Mouse (Mus musculus) embryo, embryonic 10 days (tissue): ENCODE results near the gene Serpinc1.
"Not testable (repeated sequence)": the region's sequence is repeated elsewhere in the genome, so short reads cannot be mapped to it uniquely, and the experiment has no call there.

ENCODE experiments used
- DNase-seq: peaks from one replicate; pipeline ENCODE4 v3.0.0-alpha.2; 2015; ENCODE audit warnings: low spot score

The Serpinc1 gene

GRCm38 (mm10) chr1:161025410-161026210 lies 47.2 kb downstream of the Serpinc1 start:
- DNase-seq = no peak

DNA sequence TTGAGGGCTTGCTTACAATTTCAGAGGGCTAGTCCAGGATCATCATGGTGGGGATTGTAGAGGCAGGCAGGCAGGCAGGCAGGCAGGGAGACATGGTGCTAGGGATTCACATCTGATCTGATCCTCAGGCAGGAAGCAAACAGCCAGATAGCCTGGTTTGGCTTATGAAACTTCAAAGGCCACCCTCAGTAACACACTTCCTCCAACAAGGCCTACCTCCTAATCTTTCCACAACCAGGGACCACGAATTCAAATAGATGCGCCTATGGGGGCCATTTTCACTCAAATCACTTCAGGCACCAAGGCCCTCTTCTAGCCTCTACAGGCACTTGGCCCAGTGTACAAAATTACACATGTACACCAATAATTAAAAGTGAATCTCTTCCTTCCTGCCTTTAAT lies 48.8 kb downstream of the Serpinc1 start:
- DNase-seq = no peak

- not testable (repeated sequence) for DNase-seq
Measured at GRCm38 (mm10) chr1:161028427-161028826, 50.0 kb downstream of the Serpinc1 start.

DNA sequence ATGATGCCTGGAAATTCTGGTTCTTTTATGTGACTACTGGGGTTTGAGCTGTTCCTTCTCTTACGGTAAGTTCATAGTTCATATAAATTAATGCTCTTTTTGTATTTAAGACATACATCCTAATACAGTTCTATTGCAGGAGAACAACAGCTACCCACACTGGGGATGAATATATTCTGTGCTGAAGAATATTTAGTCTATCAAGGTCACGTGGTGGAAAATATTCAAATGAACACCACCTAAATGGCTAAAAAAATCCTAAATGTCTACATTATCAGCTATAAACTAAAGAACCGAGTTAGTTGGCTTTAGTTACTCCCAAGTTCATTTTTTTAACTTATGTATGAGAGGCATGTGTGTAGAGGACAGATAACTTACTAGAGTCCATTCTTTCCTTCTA lies 51.7 kb downstream of the Serpinc1 start:
- DNase-seq = no peak

DNA sequence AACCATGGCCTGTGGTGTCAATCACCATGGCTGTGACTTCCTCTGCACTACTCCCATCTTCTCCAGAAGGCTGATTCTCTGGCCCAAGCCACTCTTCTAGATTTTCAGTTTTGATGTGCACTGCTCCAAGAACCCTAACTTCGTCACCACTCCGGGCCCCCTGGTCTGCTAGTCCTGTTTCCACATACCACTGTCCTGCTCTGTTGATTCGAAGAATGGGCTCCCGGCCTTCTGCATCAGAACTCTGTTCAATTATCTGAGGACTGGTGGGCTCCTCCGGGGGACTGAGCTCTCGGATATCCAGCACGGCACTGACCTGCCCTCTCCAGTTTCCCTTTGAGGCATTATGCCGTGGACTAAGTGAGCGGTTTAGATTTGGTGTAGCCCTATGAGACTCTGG lies 53.5 kb downstream of the Serpinc1 start:
- no peak for DNase-seq

- DNase-seq = no peak
Measured at GRCm38 (mm10) chr1:161032345-161032744, 54.0 kb downstream of the Serpinc1 start.

GRCm38 (mm10) chr1:161033856-161034434 lies 55.6 kb downstream of the Serpinc1 start:
- no peak for DNase-seq

GRCm38 (mm10) chr1:161034435-161035280 lies 56.3 kb downstream of the Serpinc1 start, which contains the start of gene Zbtb37:
Gene Zbtb37, minus strand, starts transcription at chr1:161034849.
- DNase-seq = peak; percentile 96

DNA sequence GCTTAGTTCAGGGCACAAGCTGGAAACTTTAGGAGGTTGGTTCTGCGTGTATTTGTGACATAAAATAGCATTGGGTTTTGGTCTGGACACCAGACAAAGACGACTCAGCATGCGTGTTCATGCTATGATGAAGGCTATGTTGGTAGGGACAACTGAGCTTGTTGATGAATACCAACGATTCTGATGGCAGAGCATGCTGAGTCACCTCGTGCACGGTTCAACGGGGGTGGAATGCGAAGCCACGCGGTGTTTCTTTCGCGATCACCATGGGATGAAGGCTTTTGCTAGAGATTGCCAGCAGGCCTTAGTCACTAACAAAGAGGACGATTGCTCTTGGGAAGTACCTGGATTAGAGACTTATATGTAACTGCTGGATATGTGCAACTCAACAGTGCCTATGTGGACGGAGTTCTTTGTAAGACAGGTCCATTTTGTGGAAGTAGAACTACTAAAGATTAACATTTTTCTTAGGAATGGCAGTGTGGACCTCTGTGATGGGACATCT lies 56.9 kb downstream of the Serpinc1 start:
- no peak for DNase-seq

DNA sequence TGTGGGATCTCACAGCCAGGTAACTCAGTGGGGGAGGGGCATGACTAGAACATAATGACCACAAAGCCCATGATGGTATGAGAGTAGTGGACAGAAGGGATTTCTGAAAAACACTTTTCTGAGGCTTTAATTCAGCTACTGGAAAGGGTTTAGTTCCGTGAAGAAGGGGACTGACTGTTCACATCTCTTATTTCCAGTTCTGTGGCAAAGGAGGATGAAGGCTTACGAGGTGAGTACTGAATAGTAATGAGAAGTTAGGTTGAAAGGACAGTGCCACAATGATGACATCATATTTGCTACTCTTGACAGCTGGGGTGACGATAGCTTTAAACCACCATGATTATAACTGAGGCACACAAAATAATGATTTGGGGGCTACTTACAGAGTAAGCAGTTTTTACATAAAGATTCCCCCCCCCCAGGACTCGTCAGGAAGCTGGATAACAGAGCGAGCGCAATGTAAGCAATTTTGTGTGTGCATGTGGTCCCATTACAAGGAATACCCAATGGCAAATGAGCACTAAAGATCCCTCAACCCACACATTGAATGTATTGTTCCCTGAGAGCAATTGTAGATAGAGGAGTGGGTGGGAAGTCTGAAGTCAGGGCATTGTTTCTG lies 57.5 kb downstream of the Serpinc1 start:
- peak; percentile 71 for DNase-seq

DNA sequence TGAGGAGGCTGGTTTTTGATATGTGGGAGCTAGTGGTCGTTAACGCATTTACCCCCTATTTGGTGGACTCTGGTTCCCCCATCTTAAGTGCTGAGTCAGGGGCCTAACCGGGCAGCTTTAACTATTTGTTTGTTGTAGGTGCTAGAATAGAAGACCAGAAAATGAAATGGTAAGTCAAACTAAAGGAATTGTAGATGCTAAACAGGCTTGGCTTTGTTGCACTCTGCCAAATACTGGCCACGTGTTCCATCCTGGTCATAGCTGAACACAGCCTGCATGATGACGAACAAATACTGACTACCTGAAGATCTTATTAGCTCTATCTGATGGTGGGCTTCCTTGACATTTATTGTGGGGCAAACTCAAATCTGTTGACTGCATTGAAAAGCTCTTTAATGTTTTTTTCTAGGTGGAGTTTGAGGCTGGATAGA lies 58.0 kb downstream of the Serpinc1 start:
- DNase-seq = peak; percentile 57

- DNase-seq = no peak
Measured at GRCm38 (mm10) chr1:161037026-161037425, 58.6 kb downstream of the Serpinc1 start.

GRCm38 (mm10) chr1:161037599-161037998 lies 59.2 kb downstream of the Serpinc1 start:
- DNase-seq = peak; percentile 21

GRCm38 (mm10) chr1:161038004-161038403 lies 59.6 kb downstream of the Serpinc1 start:
- DNase-seq = peak; percentile 20

- peak; percentile 69 for DNase-seq
Measured at GRCm38 (mm10) chr1:161038968-161039721, 60.8 kb downstream of the Serpinc1 start.

GRCm38 (mm10) chr1:161039741-161040425 lies 61.5 kb downstream of the Serpinc1 start:
- DNase-seq = peak; percentile 82

GRCm38 (mm10) chr1:161040426-161040770 lies 62.0 kb downstream of the Serpinc1 start:
- DNase-seq = no peak

DNA sequence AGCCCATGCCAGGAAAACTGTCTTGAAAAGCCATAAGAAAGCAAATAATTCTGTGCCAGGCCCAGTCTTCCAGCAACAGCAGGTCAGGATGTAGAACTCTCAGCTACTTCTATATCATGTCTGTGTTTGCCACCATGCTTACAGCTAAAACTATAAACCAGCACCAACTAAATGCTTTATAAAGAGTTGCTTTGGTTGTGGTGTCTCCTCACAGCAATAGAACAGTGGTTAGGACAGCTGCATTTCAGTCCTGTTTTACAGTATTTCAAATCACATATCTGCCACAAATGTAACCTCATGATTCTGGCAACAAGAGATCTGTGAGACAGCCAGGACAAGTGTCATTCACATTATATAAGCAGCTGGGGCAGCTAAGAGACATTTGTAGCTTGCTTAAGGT lies 62.5 kb downstream of the Serpinc1 start:
- DNase-seq = no peak

GRCm38 (mm10) chr1:161041261-161042020 lies 63.1 kb downstream of the Serpinc1 start:
- no peak for DNase-seq

DNA sequence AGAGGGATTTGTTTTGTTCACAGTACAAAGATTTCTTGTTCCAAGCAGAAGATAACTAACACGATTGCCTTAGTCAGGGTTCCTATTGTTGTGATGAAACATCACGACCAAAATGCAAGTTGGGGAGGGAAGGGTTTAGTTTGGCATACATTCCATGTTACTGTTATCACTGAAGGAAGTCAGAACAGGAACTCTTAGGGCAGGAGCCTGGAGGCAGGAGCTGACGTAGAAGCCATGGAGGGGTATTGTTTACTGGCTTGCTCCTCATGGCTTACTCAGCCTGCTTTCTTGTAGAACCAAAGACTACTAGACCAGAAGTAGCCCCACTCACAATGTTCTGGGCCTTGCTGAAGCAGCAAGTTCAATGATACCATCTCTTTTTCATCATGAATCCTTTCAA lies 68.6 kb downstream of the Serpinc1 start:
- DNase-seq = no peak
